Mouse (Mus musculus) frontal cortex, adult (tissue): Measurements from ENCODE around the gene Tagap1.
A peak's percentile ranks its signal among the peaks of the same experiment; 100 is the strongest.
"Not testable (repeated sequence)": the region's sequence is repeated elsewhere in the genome, so short reads cannot be mapped to it uniquely, and the experiment has no call there.

Source experiments
- ATAC-seq: cut with Nextera tagmentation; 2 replicates; pipeline ENCODE4 v1.9.2; 2017; ENCODE audit warnings: mild to moderate bottlenecking, moderate library complexity, mixed read lengths; ENCODE audit not compliant: low TSS enrichment

The Tagap1 gene

DNA sequence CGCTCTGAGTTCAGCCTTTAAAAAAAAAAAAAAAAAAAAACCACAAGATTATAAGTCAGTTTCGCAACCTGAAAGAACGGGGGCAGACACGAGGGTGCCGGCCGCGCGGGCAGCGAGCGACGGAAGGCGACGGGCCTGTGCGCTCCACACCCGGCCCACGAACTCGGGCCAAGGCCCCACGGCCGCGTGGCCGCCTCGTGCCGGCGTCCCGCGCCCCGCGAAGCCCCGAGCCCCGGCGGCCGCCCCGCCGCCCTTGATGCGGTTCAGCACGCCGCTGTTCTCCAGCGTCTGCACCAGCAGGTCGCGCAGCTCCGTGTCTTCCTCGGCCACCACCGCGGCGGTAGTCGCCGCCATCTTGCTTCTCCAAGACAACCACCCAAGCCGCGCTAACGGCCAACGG is at the start of gene Tagap1:
Tagap1 (minus strand) TSS at position 381 of the 400 bp plus-strand sequence.
- peak; percentile 29 for ATAC-seq

DNA sequence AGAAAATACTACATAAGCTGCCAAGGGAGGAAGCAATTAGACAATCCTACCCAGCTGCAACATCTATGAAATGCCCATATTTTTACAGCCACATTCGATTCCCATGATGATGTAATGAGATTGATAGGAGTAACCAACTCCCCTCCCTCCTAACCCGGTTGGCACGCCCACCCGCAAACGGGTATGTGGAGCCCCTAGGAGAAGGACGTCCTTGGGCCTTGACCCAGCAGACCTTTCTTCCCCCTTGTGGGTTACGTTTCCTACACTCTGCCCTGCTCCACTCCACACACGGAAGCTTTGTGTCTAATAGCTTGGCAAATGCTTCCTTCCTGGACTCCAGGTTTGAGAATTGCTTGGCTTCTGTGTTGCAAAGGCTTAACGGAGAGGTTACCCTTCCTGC is 48.9 kb upstream of the Tagap1 start:
- not testable (repeated sequence) for ATAC-seq

DNA sequence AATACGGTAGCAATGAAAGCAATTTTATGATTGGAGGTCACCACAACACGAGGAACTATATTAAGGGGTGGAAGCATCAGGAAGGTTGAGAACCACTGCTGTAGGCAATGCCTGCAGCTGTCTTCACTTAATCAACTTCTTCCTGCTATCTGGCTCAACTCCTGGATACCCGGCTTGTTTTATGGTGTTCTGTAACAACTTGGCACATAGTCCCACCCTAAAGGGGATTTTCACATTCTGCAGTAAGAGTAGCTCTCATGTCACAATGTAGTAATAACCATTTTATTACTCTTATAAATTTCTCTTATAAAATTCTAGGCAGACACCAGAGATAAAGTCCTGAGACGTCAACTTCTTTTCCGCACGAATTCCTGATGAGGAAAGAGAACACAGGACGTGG is 48.5 kb upstream of the Tagap1 start:
- not testable (repeated sequence) for ATAC-seq

DNA sequence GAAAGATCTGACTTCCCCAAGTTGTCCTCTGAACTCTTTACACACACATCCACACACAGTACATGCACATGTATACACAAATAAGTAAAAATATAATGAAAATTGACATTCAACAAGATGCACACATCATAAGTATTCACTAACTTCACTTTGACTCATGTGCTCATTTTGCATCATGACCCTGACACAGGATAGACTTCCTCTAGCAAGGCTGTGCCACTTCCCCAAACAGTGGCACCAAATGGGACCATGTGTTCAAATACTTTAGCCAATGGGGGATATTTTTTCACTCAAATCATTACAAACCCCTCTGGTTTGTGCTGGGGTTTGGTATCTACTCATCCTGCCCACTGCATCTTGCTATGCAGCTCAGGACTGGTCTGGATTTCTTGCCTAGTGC is 47.9 kb upstream of the Tagap1 start:
- not testable (repeated sequence) for ATAC-seq

DNA sequence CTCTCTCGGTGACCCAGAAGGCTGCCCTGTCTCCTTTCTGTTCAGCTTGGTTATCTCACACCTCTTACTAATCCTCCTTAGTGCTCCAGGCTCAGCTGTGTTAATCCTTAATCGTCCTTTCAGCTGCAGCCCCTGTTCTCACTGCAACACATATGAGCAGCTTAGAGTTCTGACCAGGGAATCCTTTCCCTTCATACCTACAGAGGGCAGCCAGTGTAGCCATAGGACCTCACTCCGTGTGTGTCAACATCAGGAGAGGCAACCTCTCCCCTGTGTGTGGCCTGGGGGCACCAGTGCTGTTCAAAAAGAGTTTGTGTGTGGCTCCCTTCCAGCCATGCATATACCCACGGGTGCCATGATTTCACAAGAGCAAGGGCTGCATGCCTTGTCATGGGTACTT is 44.7 kb upstream of the Tagap1 start:
- not testable (repeated sequence) for ATAC-seq

DNA sequence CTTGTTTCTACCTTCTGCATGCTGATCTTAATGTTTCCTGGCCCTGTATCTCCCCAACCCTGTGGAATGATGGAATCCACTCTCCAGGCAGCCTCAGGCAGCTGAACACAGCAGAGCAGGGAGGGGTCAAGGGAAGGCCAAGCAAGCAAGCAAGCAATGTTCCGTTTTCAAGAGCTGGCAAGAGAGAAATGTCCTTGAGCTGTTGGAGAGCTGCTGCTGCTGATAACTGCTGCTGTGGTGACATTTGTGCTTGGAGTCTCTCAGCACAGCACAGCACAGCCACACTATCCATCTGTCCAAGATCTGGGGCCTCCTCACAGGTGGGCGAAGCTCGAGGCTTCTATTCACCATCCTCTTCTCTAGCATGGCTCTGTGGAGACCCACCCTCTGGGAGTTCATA is 42.4 kb upstream of the Tagap1 start:
- not testable (repeated sequence) for ATAC-seq

DNA sequence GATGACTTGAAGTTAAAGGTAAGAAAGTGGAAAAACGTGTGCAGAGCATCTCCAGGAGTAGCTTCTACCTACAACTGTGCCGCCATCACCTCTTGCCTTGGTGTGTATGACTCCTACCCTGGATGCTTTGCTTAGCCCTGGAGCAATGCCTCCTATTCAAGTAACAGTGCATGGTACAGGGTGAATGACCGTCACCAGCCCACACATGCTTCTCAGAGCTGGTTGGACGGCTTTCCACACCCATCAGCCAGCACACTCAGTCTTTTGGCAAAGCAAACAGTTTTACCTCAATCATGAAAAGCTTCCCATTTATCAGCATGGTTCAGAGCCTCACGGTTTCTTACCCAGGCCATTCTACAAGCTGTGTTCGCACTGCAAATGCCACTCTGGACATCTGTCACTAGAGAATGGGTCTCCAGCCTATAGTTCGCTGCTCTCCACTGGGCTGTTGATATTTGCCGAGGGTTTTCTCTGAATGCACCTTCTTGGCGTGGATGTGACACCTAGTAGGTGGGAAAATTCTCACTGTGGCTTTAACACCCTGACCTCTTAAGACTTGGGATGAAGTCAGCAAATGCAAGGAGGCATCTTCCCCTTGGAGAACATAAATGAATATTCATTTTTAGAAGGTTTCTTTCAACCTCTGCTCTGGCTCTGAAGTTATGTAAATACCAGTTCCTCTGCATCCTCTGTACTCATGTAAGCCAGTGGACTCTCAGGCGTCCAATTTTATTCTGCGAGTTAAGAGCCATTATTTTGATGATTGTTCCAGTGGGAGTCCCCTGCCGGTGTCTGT is 41.0 kb upstream of the Tagap1 start:
- not testable (repeated sequence) for ATAC-seq

DNA sequence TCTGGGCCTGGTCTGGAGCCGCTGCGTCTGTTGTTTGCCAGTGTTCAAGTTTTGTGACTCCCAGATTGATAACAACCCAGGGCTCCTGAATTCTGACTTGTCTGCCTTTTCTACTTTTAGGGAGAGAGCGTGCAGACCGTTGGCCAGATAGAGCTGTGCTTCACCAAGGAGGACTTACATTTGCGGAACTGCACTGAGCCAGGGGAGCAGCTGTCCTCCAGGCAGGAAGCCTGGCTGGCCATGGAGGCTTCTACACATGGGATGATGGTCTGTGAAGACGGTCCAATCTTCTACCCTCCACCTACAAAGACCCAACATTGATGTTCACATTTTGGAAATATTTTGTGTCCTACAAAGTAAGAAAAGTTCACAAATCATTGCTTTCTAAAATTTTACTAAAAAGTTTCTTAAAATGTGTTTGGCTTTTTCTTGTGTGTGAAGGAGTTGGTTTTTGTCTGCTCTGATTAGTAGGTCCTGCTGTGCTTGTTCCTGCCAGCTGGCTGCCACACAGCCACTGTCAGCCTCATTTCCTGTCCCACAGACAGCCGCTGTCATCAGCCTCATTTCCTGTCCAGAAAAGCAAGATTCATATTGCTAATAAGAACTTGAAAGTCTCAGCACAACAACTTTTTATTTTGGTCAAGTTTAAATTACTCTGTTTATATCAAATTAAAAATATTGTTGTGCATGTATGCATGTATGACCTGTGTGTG is 37.0 kb upstream of the Tagap1 start:
- not testable (repeated sequence) for ATAC-seq

DNA sequence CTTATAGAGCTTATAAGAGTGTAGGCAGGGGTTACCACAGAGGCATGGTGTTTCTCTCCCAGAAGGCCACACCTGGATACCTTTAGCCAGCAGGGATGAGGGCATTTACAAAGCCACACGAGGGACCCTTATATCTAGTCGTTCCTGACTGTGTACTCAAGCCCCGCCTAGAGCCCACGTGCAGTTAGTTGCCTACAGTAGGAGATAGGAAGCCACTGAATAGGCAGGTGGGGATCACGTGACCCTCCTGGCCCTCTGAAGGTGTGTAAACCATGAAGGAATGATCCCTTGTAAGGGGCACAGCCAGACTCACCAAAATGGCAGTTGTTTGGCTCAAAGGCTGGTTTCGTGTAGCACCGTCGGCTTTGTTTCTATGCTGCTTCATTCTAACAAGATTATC is 35.9 kb upstream of the Tagap1 start:
- not testable (repeated sequence) for ATAC-seq

DNA sequence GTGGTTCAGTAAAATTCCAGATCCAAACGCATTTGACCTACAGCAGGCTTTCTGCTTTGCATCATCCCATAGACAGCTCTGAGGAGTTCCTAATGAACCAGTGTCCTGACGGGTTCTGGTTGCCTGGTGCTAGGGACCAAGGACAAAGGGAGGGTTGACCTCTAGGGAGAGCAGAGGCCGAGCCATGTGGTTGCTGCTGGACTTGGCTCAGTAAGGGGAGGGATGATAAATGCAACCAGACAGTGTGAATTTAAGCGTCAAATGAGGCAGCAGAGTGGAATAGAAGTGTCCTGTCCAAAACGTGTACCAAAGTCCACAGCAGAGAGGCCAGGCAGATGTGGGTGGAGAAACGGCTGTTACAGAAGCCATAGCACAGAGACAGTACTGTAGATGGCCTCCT is 34.5 kb upstream of the Tagap1 start:
- ATAC-seq: not testable (repeated sequence)

DNA sequence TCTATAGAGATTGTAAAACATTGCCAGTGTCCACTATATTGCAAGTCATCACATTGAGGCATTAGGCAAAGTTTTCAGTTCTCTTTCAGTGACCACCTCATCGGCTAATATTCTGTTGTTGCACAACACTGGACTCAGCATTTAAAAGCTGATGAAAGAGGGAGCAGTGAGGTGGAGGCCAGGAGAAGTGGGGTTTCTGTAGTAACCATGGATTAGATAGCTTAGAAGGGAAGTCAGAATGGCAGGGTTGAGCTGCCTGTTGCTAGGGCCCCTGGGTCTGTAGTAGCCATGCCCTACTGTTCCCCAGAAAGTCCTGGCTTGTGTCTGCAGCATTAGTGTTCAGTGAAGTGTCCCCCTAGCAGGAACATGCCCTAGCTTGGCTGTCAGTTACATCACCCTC is 25.2 kb upstream of the Tagap1 start:
- ATAC-seq: not testable (repeated sequence)

DNA sequence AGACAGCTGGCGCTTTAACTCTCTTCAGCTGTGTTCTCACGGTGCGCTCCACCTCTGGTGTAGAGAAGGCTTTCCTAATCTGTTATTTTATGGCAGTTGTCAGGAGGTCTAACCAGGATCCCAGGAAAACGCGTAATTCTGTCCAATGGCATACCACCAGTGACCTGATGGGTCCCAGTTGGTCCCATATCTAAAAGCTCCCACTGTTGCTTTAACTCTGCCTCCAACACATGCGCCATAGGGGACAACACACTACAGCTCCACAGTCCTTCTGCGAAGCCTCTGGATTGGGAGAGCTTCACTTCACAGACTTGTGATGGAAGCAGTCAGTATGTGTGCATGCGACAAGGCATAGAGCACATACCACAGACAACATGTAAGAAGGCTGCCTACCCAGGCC is 19.2 kb upstream of the Tagap1 start:
- not testable (repeated sequence) for ATAC-seq

DNA sequence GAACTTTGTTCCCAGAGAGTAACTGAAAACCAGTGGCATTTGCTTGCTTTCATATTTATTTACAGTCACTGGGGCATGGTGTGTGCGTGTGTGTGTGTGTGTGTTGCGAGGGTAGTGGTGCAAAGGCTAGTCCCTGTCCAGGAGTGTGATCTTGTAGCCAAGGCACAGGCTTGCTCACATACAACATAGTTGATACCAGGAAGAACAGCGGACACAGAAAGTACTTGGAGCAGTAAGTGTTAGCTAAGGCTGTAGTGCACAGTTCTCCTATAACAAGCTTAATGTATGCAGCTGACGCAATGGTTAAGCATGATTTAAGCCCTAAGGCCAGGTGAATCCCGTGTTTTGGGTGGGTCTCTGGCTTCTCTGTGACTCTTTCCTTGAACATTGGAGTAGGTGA is 18.4 kb upstream of the Tagap1 start:
- 0 out of 2 replicates have a peak, but pooled peaks have one; percentile 19 for ATAC-seq

DNA sequence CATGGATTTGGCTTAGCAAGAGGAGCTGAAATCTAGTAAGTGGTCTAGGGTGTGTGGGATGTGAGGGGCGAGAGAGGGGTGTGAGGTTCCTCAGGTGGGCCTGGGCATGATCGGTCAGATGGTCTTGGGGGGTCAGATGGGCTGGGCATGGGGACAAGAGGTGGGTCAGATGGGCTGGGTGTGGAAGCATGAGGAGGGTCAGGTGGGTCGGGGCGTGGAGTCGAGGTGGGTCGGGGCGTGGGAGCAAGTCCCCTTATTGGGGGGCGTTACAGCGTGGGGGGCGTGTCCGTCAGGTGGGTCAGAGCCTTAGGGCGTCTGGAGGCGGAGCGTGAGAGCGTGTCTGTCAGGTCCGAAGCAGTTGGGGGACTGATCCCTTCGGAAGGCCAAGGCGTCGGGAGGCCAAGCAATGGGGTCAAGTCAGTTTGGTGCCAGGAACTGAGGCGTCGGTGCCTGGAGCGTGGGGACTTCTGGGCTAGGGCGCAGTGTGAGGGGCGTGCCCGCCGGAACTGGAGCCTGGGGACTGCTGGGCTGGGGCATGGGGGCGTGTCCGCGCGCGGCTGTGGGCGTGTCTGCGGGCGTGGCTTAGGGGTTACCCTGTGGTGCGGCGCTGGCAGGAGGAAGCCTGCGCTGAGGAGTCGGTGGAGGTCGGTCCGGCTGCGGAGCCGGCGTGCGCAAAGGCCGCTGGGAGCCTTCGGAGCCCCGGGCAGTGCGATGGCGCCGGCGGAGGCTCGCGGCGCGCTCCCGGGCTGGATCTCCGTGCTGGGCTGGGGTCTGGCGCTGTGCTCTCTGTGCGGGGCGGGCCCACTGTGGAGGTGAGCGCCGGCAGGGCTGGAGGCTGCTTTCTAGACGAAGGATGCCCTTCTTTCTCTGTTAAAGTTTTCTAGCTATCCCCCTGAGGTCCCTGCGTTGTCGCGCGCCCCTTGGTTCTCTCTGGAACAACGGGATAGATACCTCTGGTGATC is 17.6 kb upstream of the Tagap1 start, which contains the start of gene Gm49721:
Gm49721 (plus strand) TSS at position 618 of the 962 bp plus-strand sequence.
- ATAC-seq: peak; percentile 92

DNA sequence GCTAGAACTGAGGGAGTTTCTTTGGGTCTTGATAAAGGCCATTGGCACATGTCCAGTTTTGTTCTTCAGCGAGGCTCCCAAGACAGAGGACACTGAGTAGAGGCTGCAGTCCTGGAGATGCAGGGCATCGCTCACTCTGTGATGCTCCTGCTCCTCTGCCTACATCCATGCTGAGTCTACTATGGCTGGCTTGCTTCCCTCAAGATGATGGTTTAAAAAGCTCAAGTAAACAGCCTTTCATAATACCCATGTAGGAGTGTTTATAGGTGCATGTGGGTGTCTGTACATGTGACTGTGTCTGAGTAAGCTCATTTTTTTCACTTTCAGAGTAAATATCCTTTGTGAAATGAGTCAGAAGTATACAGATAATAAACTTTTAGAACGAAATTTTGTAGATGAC is 14.0 kb upstream of the Tagap1 start:
- ATAC-seq: peak; percentile 62

DNA sequence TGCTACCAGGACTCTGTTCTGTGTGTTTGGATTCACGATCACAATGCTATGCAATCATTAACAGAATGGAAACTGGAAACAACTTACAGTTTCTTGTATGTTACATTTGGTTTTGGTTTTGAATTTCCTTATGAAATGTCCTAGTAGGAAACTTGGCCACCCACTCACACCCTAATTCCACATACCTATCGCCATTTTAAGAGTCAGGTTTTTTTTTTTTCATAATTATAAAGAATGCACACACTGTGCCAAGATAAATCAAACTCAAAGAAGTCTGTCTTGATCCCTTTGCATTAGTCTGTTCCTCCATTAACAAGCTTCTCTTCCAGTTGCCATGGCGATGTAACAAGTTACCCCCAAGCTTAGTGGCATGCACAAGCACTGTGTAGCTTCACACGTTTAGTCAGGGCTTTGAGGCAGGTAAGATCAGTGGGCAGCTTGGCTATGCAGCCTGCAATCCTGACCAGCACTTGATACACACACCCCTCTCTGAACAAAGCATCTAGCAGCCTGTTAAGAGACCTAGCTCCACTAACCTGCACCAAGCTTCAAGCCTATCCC is 12.0 kb upstream of the Tagap1 start:
- not testable (repeated sequence) for ATAC-seq

DNA sequence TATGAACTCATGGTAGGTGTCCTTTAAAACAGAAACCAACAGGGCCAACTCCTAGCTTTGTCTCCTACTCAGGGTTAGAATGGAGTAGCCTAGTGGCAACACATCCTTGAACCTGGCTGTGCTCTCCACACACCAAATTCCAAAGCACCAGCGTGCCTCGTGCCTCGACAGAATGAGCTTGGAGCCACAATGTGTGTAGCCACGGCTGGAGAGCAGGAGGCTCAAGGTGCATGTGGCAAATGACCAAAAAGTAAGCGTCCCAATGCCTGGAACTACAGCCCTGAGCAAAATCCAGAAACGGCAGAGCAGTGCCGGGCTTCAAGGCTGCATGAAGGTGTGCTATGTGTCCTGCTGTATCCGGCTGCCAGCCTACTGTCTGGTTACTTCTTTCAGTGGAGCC is 10.3 kb upstream of the Tagap1 start:
- not testable (repeated sequence) for ATAC-seq

DNA sequence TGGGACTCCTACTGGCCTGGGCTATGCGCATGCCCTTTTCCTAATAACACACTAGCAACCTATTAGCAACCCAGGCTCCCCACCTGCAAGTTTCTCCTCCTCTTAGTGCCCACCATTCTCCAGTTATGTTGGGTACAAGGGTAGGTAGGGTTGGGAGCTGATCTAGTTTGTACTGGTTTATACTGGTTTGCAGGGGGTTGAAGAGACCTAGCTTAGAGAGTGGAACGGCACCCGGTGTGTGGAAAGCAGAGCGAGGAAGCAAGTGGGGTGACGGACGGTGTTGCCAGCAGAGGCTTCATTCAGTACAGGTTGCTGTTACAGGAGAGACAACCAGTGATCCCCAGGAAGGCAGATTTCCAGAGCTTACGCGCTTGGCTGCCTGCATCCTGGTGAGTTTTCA is 9.4 kb upstream of the Tagap1 start, which contains the start of gene Rnaset2b:
Rnaset2b (plus strand) TSS at position 301 of the 400 bp plus-strand sequence.
- not testable (repeated sequence) for ATAC-seq

DNA sequence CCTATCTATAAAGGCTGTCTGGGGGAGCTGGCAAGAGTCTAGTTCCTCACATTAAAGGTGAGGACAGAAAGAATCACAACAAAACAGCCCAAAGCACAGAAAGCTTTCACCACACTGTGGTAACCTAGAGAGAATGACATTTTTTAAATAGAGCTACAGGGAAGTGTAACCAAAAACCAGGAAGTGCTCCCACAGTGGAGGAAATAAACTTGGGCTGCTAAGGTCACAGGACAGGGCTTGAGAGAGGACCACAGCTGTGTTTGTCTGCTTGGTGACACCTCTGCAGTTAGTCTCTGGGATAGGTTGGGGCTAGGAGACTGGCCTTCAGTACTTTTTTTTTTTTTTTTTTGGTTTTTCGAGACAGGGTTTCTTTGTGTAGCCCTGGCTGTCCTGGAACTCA is 6.7 kb upstream of the Tagap1 start:
- ATAC-seq: not testable (repeated sequence)

DNA sequence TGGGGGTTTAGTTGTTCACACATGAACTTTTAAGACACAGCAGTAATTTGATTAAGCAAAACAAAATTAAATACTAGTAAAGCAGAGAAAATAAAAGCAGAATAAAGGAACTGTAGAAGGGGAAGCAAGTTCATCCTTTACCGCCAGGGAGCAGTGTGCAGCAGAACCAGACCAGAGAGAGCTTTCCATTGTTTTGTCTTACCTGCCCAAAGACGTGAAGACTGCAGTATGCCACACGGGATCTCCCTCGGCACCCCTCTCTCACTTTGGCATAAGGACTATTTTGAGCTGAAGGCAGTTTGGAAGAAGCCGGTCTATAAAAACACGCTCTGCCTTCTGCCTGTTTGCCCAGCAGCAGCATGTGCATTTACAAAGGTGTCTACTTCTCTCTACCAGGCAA is 4.4 kb upstream of the Tagap1 start:
- ATAC-seq: not testable (repeated sequence)

DNA sequence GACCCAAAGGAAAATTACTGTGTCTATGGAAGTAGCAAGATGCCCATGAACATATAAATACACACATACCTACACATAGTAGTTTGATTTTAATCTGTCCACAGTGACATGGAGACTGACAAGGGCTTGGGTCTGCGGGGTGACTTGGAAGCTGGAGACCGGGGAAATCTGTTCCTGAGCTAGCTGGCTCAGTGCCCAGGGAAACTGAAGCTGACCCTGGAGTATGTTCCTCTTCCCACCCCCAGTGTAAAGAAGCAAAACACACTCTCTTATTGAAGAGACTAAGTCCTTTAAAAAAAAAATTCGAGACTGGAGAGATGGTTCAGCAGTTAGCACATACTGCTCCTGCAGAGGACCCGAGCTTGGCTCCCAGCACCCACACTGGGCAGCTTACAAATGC is 2.0 kb upstream of the Tagap1 start:
- not testable (repeated sequence) for ATAC-seq
